Mouse (Mus musculus) stomach, postnatal 0 days (tissue): ENCODE results near the gene Prkag2.

Experiments
- CTCF ChIP-seq: IDR thresholded peaks from 2 replicates; pipeline ENCODE4 v1.5.1; 2016; ENCODE audit warnings: antibody characterized with exemption, low read depth, mild to moderate bottlenecking, moderate library complexity
- EP300 ChIP-seq: optimal IDR thresholded peaks from 2 replicates; pipeline ENCODE3; 2016; ENCODE audit warnings: antibody characterized with exemption

- TF ChIP-seq EP300: no peak
- no peak for TF ChIP-seq CTCF
Measured at GRCm38 (mm10) chr5:25058853-25059741, 41.3 kb downstream of the Prkag2 start.
